Mouse (Mus musculus) cortical plate, adult 2 months (tissue): ENCODE measurements around the gene Samd4.

ENCODE experiments used
- CTCF ChIP-seq: fragments of 200-500 bp; IDR thresholded peaks from 2 replicates; pipeline ENCODE4 v1.5.1; 2011; ENCODE audit warnings: mild to moderate bottlenecking, control low read depth, low read length; ENCODE audit not compliant: insufficient read depth; ENCODE audit errors: extremely low read depth
- POLR2A ChIP-seq: fragments of 200-500 bp; IDR thresholded peaks from 2 replicates; pipeline ENCODE4 v1.6.1; 2011; ENCODE audit warnings: mild to moderate bottlenecking, low read length, control low read depth; ENCODE audit not compliant: insufficient read depth; ENCODE audit errors: extremely low read depth

DNA sequence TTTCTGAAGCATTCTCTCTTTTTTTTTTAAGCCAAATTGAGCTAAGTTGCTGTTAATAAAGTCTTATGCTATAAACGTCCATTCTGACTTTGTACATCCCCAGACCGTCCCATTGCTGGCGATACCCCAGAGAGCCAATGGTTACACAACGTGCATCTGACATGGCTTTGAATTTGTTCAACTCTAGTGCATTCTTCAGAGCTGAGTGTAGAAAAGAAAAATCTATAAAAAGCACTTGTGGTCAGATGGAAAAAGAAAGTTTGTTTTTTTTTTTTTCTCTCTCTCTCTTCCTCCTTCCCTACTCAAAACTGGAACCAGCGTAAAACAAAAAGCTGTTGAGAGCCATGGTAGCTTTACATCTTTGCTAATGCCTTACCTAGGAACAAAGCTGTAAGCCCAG, 41.8 kb downstream of the Samd4 start:
- TF ChIP-seq CTCF (no peak), POLR2A (no peak)
